Mouse (Mus musculus): ENCODE data around the gene Prkcb. TPM values are rescaled to one million over a fixed set of nuclear protein-coding genes. Genes with fewer than 3 reads are reported as not detected.

Gene Prkcb
- polyA plus RNA-seq, 1 experiment from 2014 or later, result 148 TPM

- no peak for ATAC-seq
- Histone ChIP-seq H3K9me3 (replicated peaks; ENCODE audit: control insufficient read depth, low read length, poor library complexity, severe bottlenecking) (peaks cover 6% of the 10 kb centered on the region; the same call in 1 of the 2 replicates), H3K36me3 (ENCODE audit: control insufficient read depth, insufficient read depth, low read length) (peaks cover 3% of the 10 kb centered on the region; the same call in 1 of the 2 replicates), H3K4me3 (ENCODE audit: low read depth, low read length) (no peak overlapping the region), H3K4me2 (ENCODE audit: low read length) (no peak overlapping the region), H3K4me1 (ENCODE audit: control insufficient read depth, insufficient read depth, low read length) (peaks cover 27% of the 10 kb centered on the region), H3K9ac (ENCODE audit: low read depth, low read length) (no peak overlapping the region), H3K27ac (ENCODE audit: low read length) (no peak overlapping the region), H3K27me3 (ENCODE audit: control insufficient read depth, insufficient read depth, low read depth, low read length) (no peaks in the 10 kb centered on the region)
Observed at GRCm38 (mm10) chr7:122475038-122475437, 186.5 kb downstream of the Prkcb start.

- Histone ChIP-seq H3K4me3 (ENCODE audit: low read depth, low read length) (no peak overlapping the region), H3K4me2 (ENCODE audit: low read length) (no peak overlapping the region), H3K9ac (ENCODE audit: low read depth, low read length) (no peak overlapping the region), H3K27me3 (ENCODE audit: control insufficient read depth, insufficient read depth, low read depth, low read length) (no peaks in the 10 kb centered on the region), H3K27ac (ENCODE audit: low read length) (no peak overlapping the region), H3K4me1 (ENCODE audit: control insufficient read depth, insufficient read depth, low read length) (peaks cover 27% of the 10 kb centered on the region), H3K9me3 (replicated peaks; ENCODE audit: control insufficient read depth, low read length, poor library complexity, severe bottlenecking) (peaks cover 6% of the 10 kb centered on the region; the same call in 1 of the 2 replicates), H3K36me3 (ENCODE audit: control insufficient read depth, insufficient read depth, low read length) (peaks cover 3% of the 10 kb centered on the region; the same call in 1 of the 2 replicates)
- 71% methylated on average over 6 of the region's 6 CpGs for WGBS
- no peak for ATAC-seq
Observed at GRCm38 (mm10) chr7:122476697-122477096, 188.1 kb downstream of the Prkcb start.

- H3K27ac ChIP-seq (ENCODE audit: low read length), result no peak overlapping the region; the same call in 1 of the 2 replicates
- 43% methylated on average over 7 of the region's 7 CpGs for WGBS
Observed at GRCm38 (mm10) chr7:122477118-122477517, 188.6 kb downstream of the Prkcb start.

GRCm38 (mm10) chr7:122477566-122478564, 189.3 kb downstream of the Prkcb start:
- Histone ChIP-seq H3K9me3 (replicated peaks; ENCODE audit: control insufficient read depth, low read length, poor library complexity, severe bottlenecking) (peaks cover 6% of the 10 kb centered on the region; the same call in 1 of the 2 replicates), H3K36me3 (ENCODE audit: control insufficient read depth, insufficient read depth, low read length) (peaks cover 3% of the 10 kb centered on the region; the same call in 1 of the 2 replicates), H3K4me2 (ENCODE audit: low read length) (peak overlapping the region; percentile 28; the same call in 1 of the 2 replicates), H3K27me3 (ENCODE audit: control insufficient read depth, insufficient read depth, low read depth, low read length) (no peaks in the 10 kb centered on the region), H3K27ac (ENCODE audit: low read length) (peak overlapping the region; percentile 76), H3K4me3 (ENCODE audit: low read depth, low read length) (no peak overlapping the region), H3K4me1 (ENCODE audit: control insufficient read depth, insufficient read depth, low read length) (peaks cover 27% of the 10 kb centered on the region), H3K9ac (ENCODE audit: low read depth, low read length) (peak overlapping the region; percentile 42; the same call in 1 of the 2 replicates)
- ATAC-seq, result peak; percentile 72
- WGBS, result 4% methylated on average over 21 of the region's 21 CpGs

More at GRCm38 (mm10) chr7:122477118-122477517, 188.6 kb downstream of the Prkcb start:
- Histone ChIP-seq H3K4me3 (ENCODE audit: low read depth, low read length) (no peak overlapping the region), H3K4me1 (ENCODE audit: control insufficient read depth, insufficient read depth, low read length) (peaks cover 27% of the 10 kb centered on the region), H3K36me3 (ENCODE audit: control insufficient read depth, insufficient read depth, low read length) (peaks cover 3% of the 10 kb centered on the region; the same call in 1 of the 2 replicates), H3K9ac (ENCODE audit: low read depth, low read length) (no peak overlapping the region), H3K27me3 (ENCODE audit: control insufficient read depth, insufficient read depth, low read depth, low read length) (no peaks in the 10 kb centered on the region), H3K9me3 (replicated peaks; ENCODE audit: control insufficient read depth, low read length, poor library complexity, severe bottlenecking) (peaks cover 6% of the 10 kb centered on the region; the same call in 1 of the 2 replicates), H3K4me2 (ENCODE audit: low read length) (no peak overlapping the region)
- ATAC-seq, result 0 out of 2 replicates have a peak, but pooled peaks have one; percentile 6

- H3K4me3 ChIP-seq (ENCODE audit: low read depth, low read length), result no peak overlapping the region
- H3K4me2 ChIP-seq (ENCODE audit: low read length), result no peak overlapping the region
- no peak overlapping the region for H3K27ac ChIP-seq (ENCODE audit: low read length)
- no peaks in the 10 kb centered on the region for H3K36me3 ChIP-seq (ENCODE audit: control insufficient read depth, insufficient read depth, low read length)
- H3K9ac ChIP-seq (ENCODE audit: low read depth, low read length), result no peak overlapping the region
- no peaks in the 10 kb centered on the region for H3K9me3 ChIP-seq (replicated peaks; ENCODE audit: control insufficient read depth, low read length, poor library complexity, severe bottlenecking)
- ATAC-seq, result no peak
- no peaks in the 10 kb centered on the region for H3K27me3 ChIP-seq (ENCODE audit: control insufficient read depth, insufficient read depth, low read depth, low read length)
- H3K4me1 ChIP-seq (ENCODE audit: control insufficient read depth, insufficient read depth, low read length), result peaks cover 3% of the 10 kb centered on the region; the same call in 1 of the 2 replicates
- 62% methylated on average over 8 of the region's 8 CpGs for WGBS
Observed at GRCm38 (mm10) chr7:122483949-122484348, 195.4 kb downstream of the Prkcb start.

- no peak overlapping the region for H3K4me2 ChIP-seq (ENCODE audit: low read length)
- no peaks in the 10 kb centered on the region for H3K9me3 ChIP-seq (replicated peaks; ENCODE audit: control insufficient read depth, low read length, poor library complexity, severe bottlenecking)
- no peaks in the 10 kb centered on the region for H3K36me3 ChIP-seq (ENCODE audit: control insufficient read depth, insufficient read depth, low read length)
- 0 out of 2 replicates have a peak, but pooled peaks cover 3% of the 10 kb centered on the region for H3K4me1 ChIP-seq (ENCODE audit: control insufficient read depth, insufficient read depth, low read length)
- H3K27ac ChIP-seq (ENCODE audit: low read length), result no peak overlapping the region
- ATAC-seq, result no peak
- no peak overlapping the region for H3K9ac ChIP-seq (ENCODE audit: low read depth, low read length)
- no peak overlapping the region for H3K4me3 ChIP-seq (ENCODE audit: low read depth, low read length)
- no peaks in the 10 kb centered on the region for H3K27me3 ChIP-seq (ENCODE audit: control insufficient read depth, insufficient read depth, low read depth, low read length)
- WGBS, result 37% methylated on average over 11 of the region's 11 CpGs
Observed at GRCm38 (mm10) chr7:122487929-122488571, 199.5 kb downstream of the Prkcb start.

- no peak overlapping the region for H3K4me3 ChIP-seq (ENCODE audit: low read depth, low read length)
- H3K27me3 ChIP-seq (ENCODE audit: control insufficient read depth, insufficient read depth, low read depth, low read length), result no peaks in the 10 kb centered on the region
- 92% methylated on average over 8 of the region's 8 CpGs for WGBS
- H3K36me3 ChIP-seq (ENCODE audit: control insufficient read depth, insufficient read depth, low read length), result no peaks in the 10 kb centered on the region
- H3K9ac ChIP-seq (ENCODE audit: low read depth, low read length), result no peak overlapping the region
- no peak overlapping the region for H3K4me2 ChIP-seq (ENCODE audit: low read length)
- H3K4me1 ChIP-seq (ENCODE audit: control insufficient read depth, insufficient read depth, low read length), result 0 out of 2 replicates have a peak, but pooled peaks cover 4% of the 10 kb centered on the region
- H3K27ac ChIP-seq (ENCODE audit: low read length), result no peak overlapping the region
- H3K9me3 ChIP-seq (replicated peaks; ENCODE audit: control insufficient read depth, low read length, poor library complexity, severe bottlenecking), result no peaks in the 10 kb centered on the region
- no peak for ATAC-seq
Observed at GRCm38 (mm10) chr7:122492041-122492440, 203.5 kb downstream of the Prkcb start.

- Histone ChIP-seq H3K4me2 (ENCODE audit: low read length) (no peak overlapping the region), H3K4me3 (ENCODE audit: low read depth, low read length) (no peak overlapping the region), H3K9me3 (replicated peaks; ENCODE audit: control insufficient read depth, low read length, poor library complexity, severe bottlenecking) (no peaks in the 10 kb centered on the region), H3K9ac (ENCODE audit: low read depth, low read length) (no peak overlapping the region), H3K27ac (ENCODE audit: low read length) (0 out of 2 replicates have a peak overlapping the region, but pooled peaks have one; percentile 31), H3K27me3 (ENCODE audit: control insufficient read depth, insufficient read depth, low read depth, low read length) (no peaks in the 10 kb centered on the region), H3K36me3 (ENCODE audit: control insufficient read depth, insufficient read depth, low read length) (no peaks in the 10 kb centered on the region), H3K4me1 (ENCODE audit: control insufficient read depth, insufficient read depth, low read length) (0 out of 2 replicates have a peak, but pooled peaks cover 4% of the 10 kb centered on the region)
- WGBS, result 71% methylated on average over 9 of the region's 9 CpGs
- ATAC-seq, result no peak
Observed at GRCm38 (mm10) chr7:122492936-122493335, 204.4 kb downstream of the Prkcb start.

Measured in midbrain, embryonic 16.5 days (tissue).